Mouse (Mus musculus): ENCODE data around the gene Zkscan16.

- TF ChIP-seq CTCF (IDR thresholded peaks at IDR 0.05; ENCODE audit: borderline replicate concordance, insufficient read depth, low read depth, low read length) (no peak), POLR2A (IDR thresholded peaks at IDR 0.05; ENCODE audit: borderline replicate concordance, insufficient read depth, low read length) (no peak)
Measured at GRCm38 (mm10) chr4:58932541-58932940, 10.9 kb upstream of the Zkscan16 start.
